Mouse (Mus musculus): ENCODE results near the gene Ildr1.

Ildr1 gene

DNA sequence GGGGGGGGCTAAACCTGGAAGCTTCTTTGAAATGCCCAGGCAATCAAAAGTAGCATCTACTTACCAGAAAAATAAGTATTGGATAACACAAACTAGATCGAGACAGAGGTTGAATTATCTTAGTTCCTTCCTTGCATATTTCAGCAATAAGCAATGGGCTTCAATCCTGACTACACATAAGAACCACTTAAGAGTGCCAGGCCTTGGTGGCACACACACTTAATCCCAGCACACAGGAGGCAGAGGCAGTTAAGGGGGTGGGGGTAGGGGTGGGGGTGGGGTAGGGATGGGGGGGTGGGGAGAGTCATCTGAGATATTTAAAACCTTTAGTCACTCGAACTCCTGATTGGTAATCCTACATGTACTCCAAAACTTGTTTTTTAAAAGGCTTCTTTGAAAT lies 77.5 kb downstream of the Ildr1 start:
- DNase-seq (ENCODE audit: low read depth, low spot score) = no peak

GRCm38 (mm10) chr16:36771703-36772102 lies 77.9 kb downstream of the Ildr1 start:
- DNase-seq (ENCODE audit: low read depth, low spot score) = no peak

- DNase-seq (ENCODE audit: low read depth, low spot score) = no peak
Observed at GRCm38 (mm10) chr16:36772996-36773395, 79.2 kb downstream of the Ildr1 start.

GRCm38 (mm10) chr16:36775658-36776057 lies 81.9 kb downstream of the Ildr1 start:
- no peak for DNase-seq (ENCODE audit: low read depth, low spot score)
